Mouse (Mus musculus): ENCODE data around the gene Mss51.

GRCm38 (mm10) chr14:20481211-20481610 lies 15.5 kb downstream of the Mss51 start:
- TF ChIP-seq CTCF (IDR thresholded peaks at IDR 0.05; ENCODE audit: insufficient read depth, low read depth, low read length) = no peak
- TF ChIP-seq POLR2A (IDR thresholded peaks at IDR 0.05; ENCODE audit: insufficient read depth, low read depth, low read length) = no peak

All from olfactory bulb, adult 2 months (tissue).